Mouse (Mus musculus) heart, embryonic 12.5 days (tissue): ENCODE results near the gene Etv6. TPM values are rescaled to one million over a fixed set of nuclear protein-coding genes. Genes with fewer than 3 reads are reported as not detected.

ENCODE experiments used
- ATAC-seq: fragments of 200-750 bp; cut with Nextera tagmentation; 2 replicates; pipeline ENCODE4 v1.8.0; 2017; ENCODE audit warnings: moderate TSS enrichment, moderate library complexity; ENCODE audit not compliant: insufficient number of reproducible peaks, low FRiP score
- H3K27ac ChIP-seq: fragments of 300-500 bp; sonication (generic); 2 replicates; pipeline ENCODE4 v1.5.1; 2016; ENCODE audit warnings: mild to moderate bottlenecking, moderate library complexity; ENCODE audit not compliant: poor library complexity, severe bottlenecking
- H3K27me3 ChIP-seq: fragments of 300-500 bp; sonication (generic); replicated peaks from 2 replicates; pipeline ENCODE4 v1.6.1; 2016; ENCODE audit warnings: mild to moderate bottlenecking, moderate library complexity
- H3K36me3 ChIP-seq: fragments of 300-500 bp; sonication (generic); 2 replicates; pipeline ENCODE4 v1.6.1; 2016; ENCODE audit warnings: mild to moderate bottlenecking, moderate library complexity
- H3K4me1 ChIP-seq: fragments of 300-500 bp; sonication (generic); replicated peaks from 2 replicates; pipeline ENCODE4 v1.6.1; 2016; ENCODE audit warnings: mild to moderate bottlenecking
- H3K4me2 ChIP-seq: fragments of 300-500 bp; sonication (generic); 2 replicates; pipeline ENCODE4 v1.6.1; 2016; ENCODE audit warnings: mild to moderate bottlenecking, moderate library complexity
- H3K4me3 ChIP-seq: fragments of 300-500 bp; sonication (generic); 2 replicates; pipeline ENCODE4 v1.5.1; 2016; ENCODE audit warnings: mild to moderate bottlenecking
- H3K9ac ChIP-seq: fragments of 300-500 bp; sonication (generic); 2 replicates; pipeline ENCODE4 v1.6.1; 2016; ENCODE audit warnings: mild to moderate bottlenecking, moderate library complexity
- H3K9me3 ChIP-seq: fragments of 300-500 bp; sonication (generic); replicated peaks from 2 replicates; pipeline ENCODE4 v1.6.1; 2016; ENCODE audit warnings: mild to moderate bottlenecking, moderate library complexity
- WGBS: fragments of 180-500 bp; shearing (Covaris S2); methylation state at CpG from one replicate; pipeline ENCODE4 v1.1.7; 2016; 5-methylcytosine and 5-hydroxymethylcytosine counted together
- polyA plus RNA-seq: library from polyadenylated mRNA; unstranded; fragments of >200 nt; fragmentation: Nextera tagmentation; extraction: Ambion mirVana; gene quantifications from 2 replicates; pipeline ENCODE4 v1.2.1, GENCODE M21; 2016

Gene Etv6
- polyA plus RNA-seq, 1 experiment from 2014 or later = 19.9 TPM

DNA sequence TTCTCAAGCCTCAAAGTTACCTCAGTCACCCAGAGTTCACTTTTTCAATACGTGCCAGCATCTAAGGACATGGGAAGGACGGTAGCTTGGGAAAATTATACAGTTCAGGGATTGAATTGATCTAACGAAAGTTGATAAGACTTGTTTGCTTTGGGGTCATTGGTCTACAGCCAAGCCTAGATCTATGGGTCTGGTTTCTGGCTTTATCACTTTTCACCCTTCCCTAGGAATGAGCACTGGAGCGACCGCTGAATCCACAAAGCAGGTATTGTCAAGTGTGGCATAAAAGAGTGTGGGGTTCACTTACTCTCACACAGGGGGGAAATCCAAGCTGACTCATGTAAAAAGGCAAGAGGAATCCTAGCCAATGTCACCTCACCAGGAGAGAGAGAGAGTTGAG is 256.9 kb downstream of the Etv6 start:
- 75% methylated on average over 5 of the region's 5 CpGs for WGBS
- Histone ChIP-seq H3K4me3 (no peak overlapping the region), H3K27ac (no peak overlapping the region), H3K27me3 (no peaks in the 10 kb centered on the region), H3K9ac (no peak overlapping the region), H3K9me3 (peaks cover 6% of the 10 kb centered on the region), H3K4me1 (peaks cover 11% of the 10 kb centered on the region), H3K36me3 (no peaks in the 10 kb centered on the region), H3K4me2 (no peak overlapping the region)
- ATAC-seq = no peak

GRCm38 (mm10) chr6:134293615-134294508 is 258.4 kb downstream of the Etv6 start:
- Histone ChIP-seq H3K9me3 (no peaks in the 10 kb centered on the region), H3K36me3 (no peaks in the 10 kb centered on the region), H3K4me1 (peaks cover 11% of the 10 kb centered on the region), H3K27ac (no peak overlapping the region), H3K4me2 (no peak overlapping the region), H3K4me3 (no peak overlapping the region), H3K27me3 (no peaks in the 10 kb centered on the region), H3K9ac (no peak overlapping the region)
- no peak; the same call in 1 of the 2 replicates for ATAC-seq
- WGBS = 32% methylated on average over 9 of the region's 9 CpGs

DNA sequence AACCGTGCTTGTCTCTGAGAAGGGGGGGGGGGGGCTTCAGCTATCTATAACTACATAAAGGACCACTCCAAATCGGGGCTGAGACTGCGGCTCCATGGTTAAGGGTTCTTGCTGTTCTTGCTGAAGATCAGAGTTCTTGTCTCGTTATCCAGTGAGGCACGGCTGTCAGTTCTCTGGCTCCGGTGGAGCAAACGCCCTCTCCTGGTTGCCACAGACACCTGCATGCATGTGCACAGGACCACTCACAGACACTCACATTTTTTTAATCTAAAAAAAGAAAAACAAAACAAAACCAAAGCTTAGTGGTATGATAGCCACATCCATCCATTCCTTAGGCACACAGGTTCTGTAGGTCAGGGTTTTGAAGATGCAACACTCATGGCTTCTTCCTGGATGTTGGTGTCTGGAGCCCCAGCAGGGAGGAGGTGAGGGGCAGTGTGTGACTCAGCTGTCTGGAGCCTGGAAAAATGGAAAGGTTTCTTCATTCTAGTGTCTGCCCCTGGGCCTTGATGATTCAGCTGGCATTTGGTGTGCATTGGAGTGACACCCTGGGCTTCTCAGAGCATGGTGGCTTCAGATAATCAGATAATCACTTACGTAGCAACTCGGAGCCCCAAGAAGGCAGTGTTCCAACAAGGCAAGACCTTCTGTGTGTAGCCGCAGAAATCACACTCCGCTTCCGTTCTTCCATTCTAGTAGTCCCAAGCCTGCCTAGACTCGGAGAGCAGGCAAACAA is 262.6 kb downstream of the Etv6 start:
- no peak overlapping the region for H3K27ac ChIP-seq
- H3K4me2 ChIP-seq = no peak overlapping the region
- WGBS = 69% methylated on average over 13 of the region's 13 CpGs
- no peak overlapping the region for H3K4me3 ChIP-seq
- ATAC-seq = no peak
- H3K27me3 ChIP-seq = no peaks in the 10 kb centered on the region
- no peaks in the 10 kb centered on the region for H3K36me3 ChIP-seq
- no peak overlapping the region for H3K9ac ChIP-seq
- peaks cover 11% of the 10 kb centered on the region for H3K4me1 ChIP-seq
- H3K9me3 ChIP-seq = no peaks in the 10 kb centered on the region

DNA sequence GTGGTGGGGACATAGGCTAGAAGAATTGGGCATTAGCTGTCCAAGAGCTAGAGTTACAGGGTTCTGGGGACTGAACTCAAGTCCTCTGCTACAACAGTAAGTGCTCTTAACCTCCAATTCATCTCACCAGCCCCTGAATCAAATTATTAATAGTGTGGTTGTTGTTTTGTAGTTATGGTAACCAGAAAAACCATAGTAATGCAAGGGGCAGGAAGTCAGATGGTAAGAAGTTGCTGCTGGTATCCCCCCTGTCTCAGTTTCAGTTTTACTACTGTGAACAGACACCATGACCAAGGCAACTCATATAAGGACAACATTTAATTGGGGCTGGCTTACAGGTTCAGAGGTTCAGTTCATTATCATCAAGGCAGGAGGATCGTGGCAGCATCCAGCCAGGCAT is 266.5 kb downstream of the Etv6 start:
- Histone ChIP-seq H3K9me3 (no peaks in the 10 kb centered on the region), H3K9ac (no peak overlapping the region), H3K27me3 (no peaks in the 10 kb centered on the region), H3K4me2 (no peak overlapping the region), H3K4me1 (no peaks in the 10 kb centered on the region), H3K4me3 (no peak overlapping the region), H3K27ac (no peak overlapping the region), H3K36me3 (no peaks in the 10 kb centered on the region)
- ATAC-seq = no peak
- 84% methylated on average over 1 of the region's 1 CpGs for WGBS

- Histone ChIP-seq H3K9me3 (no peaks in the 10 kb centered on the region), H3K4me3 (no peak overlapping the region), H3K9ac (no peak overlapping the region), H3K36me3 (no peaks in the 10 kb centered on the region), H3K27me3 (no peaks in the 10 kb centered on the region), H3K4me1 (no peaks in the 10 kb centered on the region), H3K4me2 (no peak overlapping the region), H3K27ac (no peak overlapping the region)
- WGBS = 76% methylated on average over 4 of the region's 4 CpGs
- ATAC-seq = no peak
Measured at GRCm38 (mm10) chr6:134311346-134311745, 275.8 kb downstream of the Etv6 start.

GRCm38 (mm10) chr6:134312571-134312970 is 277.1 kb downstream of the Etv6 start:
- ATAC-seq = no peak
- Histone ChIP-seq H3K27ac (no peak overlapping the region), H3K36me3 (no peaks in the 10 kb centered on the region), H3K9me3 (no peaks in the 10 kb centered on the region), H3K27me3 (no peaks in the 10 kb centered on the region), H3K4me1 (no peaks in the 10 kb centered on the region), H3K9ac (no peak overlapping the region), H3K4me3 (no peak overlapping the region), H3K4me2 (no peak overlapping the region)
- WGBS = 91% methylated on average over 8 of the region's 8 CpGs

DNA sequence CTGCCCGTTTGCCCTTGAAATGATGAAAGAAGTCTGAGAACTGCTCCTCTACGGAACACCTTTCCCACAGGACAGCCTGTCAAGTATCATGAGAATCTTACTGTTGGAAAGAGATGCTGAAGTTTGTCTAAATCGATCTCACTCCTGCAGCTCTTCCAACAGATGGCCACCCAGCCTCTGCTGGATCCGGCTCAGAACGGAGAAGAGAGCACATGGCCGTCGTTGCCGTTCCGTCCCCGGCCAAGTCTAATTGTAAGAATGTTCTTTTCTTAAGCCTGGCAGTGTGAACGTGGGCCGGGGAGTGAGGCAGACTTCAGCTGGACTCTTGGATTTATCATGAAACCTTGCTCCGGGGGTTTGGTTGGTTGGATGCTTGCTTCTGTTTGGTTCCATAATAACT is 281.9 kb downstream of the Etv6 start:
- H3K27ac ChIP-seq = no peak overlapping the region
- H3K27me3 ChIP-seq = no peaks in the 10 kb centered on the region
- no peaks in the 10 kb centered on the region for H3K9me3 ChIP-seq
- H3K36me3 ChIP-seq = no peaks in the 10 kb centered on the region
- 87% methylated on average over 13 of the region's 13 CpGs for WGBS
- H3K4me3 ChIP-seq = no peak overlapping the region
- ATAC-seq = no peak
- H3K4me2 ChIP-seq = no peak overlapping the region
- H3K9ac ChIP-seq = no peak overlapping the region
- H3K4me1 ChIP-seq = no peaks in the 10 kb centered on the region

Other genes with a start within 250 kb of the Etv6 start
- not detected in 2 replicates for gene Kap, start 181.9 kb upstream of the Etv6 start, polyA plus RNA-seq